Mouse (Mus musculus): Measurements from ENCODE around the gene Irs2.

DNA sequence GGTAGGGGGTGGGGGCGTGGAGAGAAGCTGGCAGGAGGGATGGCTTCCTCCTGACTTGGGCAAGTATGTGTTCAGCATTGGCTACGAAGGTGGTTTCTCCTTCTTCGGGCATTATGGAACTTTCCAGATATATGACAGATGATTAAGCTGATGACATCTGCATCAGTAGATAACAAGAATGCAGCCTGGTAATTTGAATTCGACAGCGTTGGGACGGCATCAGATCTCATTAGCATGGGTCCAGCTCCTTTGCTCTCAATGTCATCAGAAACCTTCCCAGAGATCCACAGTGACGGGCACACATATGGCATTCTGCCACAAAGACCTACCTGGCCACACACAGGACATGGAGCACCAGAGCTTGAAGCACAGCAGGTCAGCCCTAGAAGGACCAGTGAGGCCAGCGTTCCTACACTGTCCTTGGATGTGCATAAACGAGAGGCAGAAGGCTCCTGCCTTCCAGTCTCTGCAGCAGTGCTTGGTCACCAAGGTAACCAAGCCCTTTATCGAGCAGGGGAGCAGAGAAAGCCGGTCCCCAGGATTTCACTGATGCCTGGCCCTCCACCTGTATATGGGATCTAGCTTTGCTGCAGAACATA, 29.0 kb downstream of the Irs2 start:
- TF ChIP-seq POLR2A (IDR thresholded peaks at IDR 0.05; ENCODE audit: low read depth, low read length) (no peak), CTCF (IDR thresholded peaks at IDR 0.05; ENCODE audit: borderline replicate concordance, insufficient read depth, low read length) (no peak)

Measured in embryonic fibroblast, embryonic 13.5 days (primary cell).